Mouse (Mus musculus) liver, embryonic 13.5 days (tissue): Measurements from ENCODE around the gene Frmpd2. TPM values are rescaled to one million over a fixed set of nuclear protein-coding genes. Genes with fewer than 3 reads are reported as not detected.

Source experiments
- polyA plus RNA-seq: library from polyadenylated mRNA; unstranded; fragments of >200 nt; fragmentation: Nextera tagmentation; extraction: Ambion mirVana; gene quantifications from 2 replicates; pipeline ENCODE4 v1.2.1, GENCODE M21; 2015

Gene Frmpd2
- polyA plus RNA-seq, 1 experiment from 2014 or later, result not detected

Other genes with a start within 250 kb of the Frmpd2 start
- gene Mapk8, start 24.5 kb upstream of the Frmpd2 start, polyA plus RNA-seq, result 4.4 TPM in 2 replicates
- gene Ptpn20, start 117.5 kb downstream of the Frmpd2 start, polyA plus RNA-seq, result 0.08 and 0.09 TPM in 2 replicates